Mouse (Mus musculus): Measurements from ENCODE around the gene Gm9999. TPM values are rescaled to one million over a fixed set of nuclear protein-coding genes. Genes with fewer than 3 reads are reported as not detected.
"Not testable (repeated sequence)": the region's sequence is repeated elsewhere in the genome, so short reads cannot be mapped to it uniquely, and the experiment has no call there.

Gm9999 gene
- polyA plus RNA-seq, 1 experiment from 2014 or later = not detected

DNA sequence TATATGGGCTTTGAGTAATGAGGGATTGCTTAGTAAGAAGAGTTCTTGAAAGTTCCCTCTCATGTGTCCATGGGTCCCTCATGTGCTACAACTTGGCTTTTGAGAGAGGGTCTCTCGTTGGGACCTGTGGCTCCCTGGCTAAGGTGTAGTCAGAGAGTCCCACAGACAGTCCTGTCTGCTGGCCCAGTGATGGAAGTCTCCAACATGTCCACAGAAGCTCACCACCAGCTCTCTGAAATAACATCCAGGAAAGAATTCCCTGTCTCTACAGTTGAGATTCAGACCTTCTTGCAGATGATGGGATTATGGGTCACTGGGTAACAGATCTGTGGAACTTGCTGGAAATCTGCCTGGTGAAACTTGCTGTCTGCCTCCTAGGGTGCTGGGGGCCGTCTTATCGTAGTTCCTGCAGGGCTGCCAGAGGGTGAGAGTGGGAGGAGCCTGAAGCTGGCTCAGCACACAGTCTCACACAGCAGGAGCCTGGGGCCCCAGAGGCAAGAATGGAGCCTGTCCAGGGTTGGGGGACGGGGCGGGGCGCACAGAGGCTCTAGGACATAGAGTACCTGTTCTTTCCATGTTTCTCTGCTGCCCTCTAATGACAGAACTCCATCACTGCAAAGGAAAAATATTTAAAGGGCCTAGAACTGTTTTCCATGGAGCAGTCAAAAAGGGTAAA is 32.1 kb downstream of the Gm9999 start:
- Histone ChIP-seq H3K36me3 (no peaks in the 10 kb centered on the region), H3K27ac (peak overlapping the region; percentile 93), H3K9ac (peak overlapping the region; percentile 53), H3K4me3 (replicated peaks) (peak overlapping the region; percentile 10), H3K9me3 (replicated peaks) (no peaks in the 10 kb centered on the region), H3K4me1 (replicated peaks) (peaks cover 47% of the 10 kb centered on the region), H3K4me2 (peak overlapping the region; percentile 54), H3K27me3 (peaks cover 3% of the 10 kb centered on the region; the same call in 1 of the 2 replicates)
- DNase-seq = peak; percentile 94
- ATAC-seq (ENCODE audit: low read depth) = peak; percentile 100
- WGBS (ENCODE audit: insufficient replicate concordance) = 5% methylated on average over 6 of the region's 6 CpGs

DNA sequence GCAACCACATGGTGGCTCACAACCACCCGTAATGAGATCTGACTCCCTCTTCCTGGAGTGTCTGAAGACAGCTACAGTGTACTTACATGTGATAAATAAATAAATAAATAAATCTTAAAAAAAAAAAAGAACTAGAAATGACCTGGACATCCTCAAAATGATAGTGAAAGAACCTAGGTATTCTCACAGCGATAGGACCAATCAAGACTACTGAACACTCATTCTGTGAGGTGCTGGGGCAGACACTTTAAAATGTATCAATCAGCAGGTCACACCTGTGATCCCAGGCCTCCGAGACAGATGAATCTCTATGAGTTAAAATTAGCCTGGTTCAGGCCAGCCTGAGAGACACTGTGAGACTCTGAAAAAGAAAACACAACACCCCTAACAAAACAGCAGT is 33.2 kb downstream of the Gm9999 start:
- WGBS (ENCODE audit: insufficient replicate concordance) = 65% methylated on average over 3 of the region's 3 CpGs

DNA sequence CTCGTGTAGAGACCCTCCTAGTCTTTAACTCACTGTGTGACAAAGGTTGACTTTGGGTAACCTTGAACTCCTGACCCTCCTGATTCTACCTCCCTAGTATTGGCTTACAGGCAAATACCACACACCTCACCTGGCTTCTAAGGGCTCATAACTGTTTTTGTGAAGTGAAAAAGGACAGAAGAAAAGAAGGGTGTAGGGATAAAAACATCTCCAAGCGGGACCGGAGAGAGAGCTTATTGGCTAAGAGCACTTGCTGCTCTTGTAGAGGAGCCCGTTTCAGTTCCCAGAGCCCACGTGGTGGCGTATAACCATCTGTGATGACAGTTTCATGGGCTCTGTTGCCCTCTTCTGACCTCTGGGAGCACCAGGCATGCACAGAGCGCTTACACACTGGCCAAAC is 33.8 kb downstream of the Gm9999 start:
- 70% methylated on average over 7 of the region's 7 CpGs for WGBS (ENCODE audit: insufficient replicate concordance)
- H3K9me3 ChIP-seq (replicated peaks) = no peaks in the 10 kb centered on the region
- no peak overlapping the region for H3K27ac ChIP-seq
- peaks cover 52% of the 10 kb centered on the region for H3K4me1 ChIP-seq (replicated peaks)
- H3K36me3 ChIP-seq = no peaks in the 10 kb centered on the region
- DNase-seq (no peak), ATAC-seq (ENCODE audit: low read depth) (no peak)
- no peak overlapping the region for H3K4me2 ChIP-seq
- H3K27me3 ChIP-seq = peaks cover 4% of the 10 kb centered on the region; the same call in 1 of the 2 replicates
- no peak overlapping the region for H3K9ac ChIP-seq
- no peak overlapping the region for H3K4me3 ChIP-seq (replicated peaks)

More for the DNA sequence above, 33.2 kb downstream of the Gm9999 start:
- H3K27me3 ChIP-seq = peaks cover 4% of the 10 kb centered on the region; the same call in 1 of the 2 replicates
- peaks cover 52% of the 10 kb centered on the region for H3K4me1 ChIP-seq (replicated peaks)
- no peaks in the 10 kb centered on the region for H3K9me3 ChIP-seq (replicated peaks)
- H3K4me2 ChIP-seq = no peak overlapping the region
- DNase-seq (no peak), ATAC-seq (ENCODE audit: low read depth) (no peak)
- no peak overlapping the region for H3K9ac ChIP-seq
- H3K4me3 ChIP-seq (replicated peaks) = no peak overlapping the region
- H3K36me3 ChIP-seq = no peaks in the 10 kb centered on the region
- H3K27ac ChIP-seq = no peak overlapping the region

DNA sequence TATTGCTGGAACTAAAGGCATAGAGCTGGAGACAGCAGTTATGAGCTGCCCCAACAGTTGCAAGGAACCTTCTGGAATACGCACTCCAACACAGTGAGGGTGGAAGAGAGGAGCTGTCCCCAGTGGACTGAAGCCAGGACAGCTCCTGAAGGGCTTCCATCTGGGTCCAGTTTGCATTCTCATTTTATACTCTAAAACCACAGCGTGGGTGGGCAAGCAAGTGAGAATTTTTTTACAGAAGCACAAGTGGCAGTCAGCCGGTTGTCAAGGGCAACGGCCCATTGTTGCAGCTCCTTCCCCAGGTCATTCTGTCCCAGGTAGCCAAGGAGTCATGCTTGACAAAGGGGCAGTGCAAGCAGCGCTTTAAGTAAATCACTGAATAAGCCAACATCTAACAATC is 36.3 kb downstream of the Gm9999 start:
- H3K36me3 ChIP-seq = no peaks in the 10 kb centered on the region
- ATAC-seq (ENCODE audit: low read depth) = no peak
- no peak overlapping the region for H3K4me3 ChIP-seq (replicated peaks)
- no peak overlapping the region for H3K9ac ChIP-seq
- 70% methylated on average over 5 of the region's 5 CpGs for WGBS (ENCODE audit: insufficient replicate concordance)
- no peaks in the 10 kb centered on the region for H3K9me3 ChIP-seq (replicated peaks)
- H3K27me3 ChIP-seq = peaks cover 11% of the 10 kb centered on the region; the same call in 1 of the 2 replicates
- peaks cover 27% of the 10 kb centered on the region for H3K4me1 ChIP-seq (replicated peaks)
- DNase-seq = no peak
- H3K27ac ChIP-seq = no peak overlapping the region
- H3K4me2 ChIP-seq = no peak overlapping the region

DNA sequence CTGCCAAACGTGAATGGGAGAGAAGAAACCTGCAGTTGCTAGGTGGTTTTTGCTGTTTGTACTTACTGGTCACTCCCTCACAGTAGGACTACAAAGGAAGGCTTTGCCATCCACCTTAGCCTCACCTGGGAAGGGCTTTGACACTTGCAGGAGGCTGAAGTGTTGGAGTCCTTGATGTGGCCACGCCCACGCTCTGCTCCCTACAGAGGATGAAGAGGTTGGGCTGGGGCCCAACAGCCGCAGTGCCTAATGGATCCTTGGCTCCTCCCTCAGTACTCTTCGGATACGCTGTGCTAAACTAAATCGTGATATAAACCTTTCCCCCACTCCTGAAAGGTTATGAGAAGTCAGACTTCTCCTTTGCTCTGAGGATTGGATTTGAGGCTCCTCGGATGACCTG is 37.6 kb downstream of the Gm9999 start:
- Histone ChIP-seq H3K4me3 (replicated peaks) (no peak overlapping the region), H3K27me3 (peaks cover 12% of the 10 kb centered on the region; the same call in 1 of the 2 replicates), H3K9ac (no peak overlapping the region), H3K36me3 (no peaks in the 10 kb centered on the region), H3K27ac (no peak overlapping the region), H3K4me2 (no peak overlapping the region), H3K4me1 (replicated peaks) (peaks cover 14% of the 10 kb centered on the region), H3K9me3 (replicated peaks) (no peaks in the 10 kb centered on the region)
- WGBS (ENCODE audit: insufficient replicate concordance) = 23% methylated on average over 8 of the region's 8 CpGs
- DNase-seq (no peak), ATAC-seq (ENCODE audit: low read depth) (no peak)

DNA sequence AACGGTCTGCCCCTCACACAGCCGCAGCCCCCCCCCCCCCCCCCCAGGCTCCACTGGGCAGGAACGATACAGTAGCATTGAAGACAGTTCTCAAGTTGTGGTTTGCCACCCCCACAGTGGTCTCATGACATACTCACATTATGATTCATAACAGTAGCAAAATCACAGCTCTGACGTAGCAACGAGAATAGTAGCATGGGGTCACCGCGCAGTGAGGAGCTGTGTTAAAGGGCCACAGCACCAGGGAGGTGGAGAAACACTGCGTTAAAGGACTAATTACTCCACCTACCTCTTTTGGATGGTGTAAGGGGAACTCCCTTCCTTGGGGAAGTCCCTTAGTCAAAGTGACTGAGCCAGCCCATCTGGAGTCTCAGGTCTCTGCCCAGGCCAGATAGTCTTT is 39.1 kb downstream of the Gm9999 start:
- no peak overlapping the region for H3K4me3 ChIP-seq (replicated peaks)
- no peak overlapping the region for H3K9ac ChIP-seq
- no peak for DNase-seq
- no peaks in the 10 kb centered on the region for H3K36me3 ChIP-seq
- ATAC-seq (ENCODE audit: low read depth) = no peak
- 39% methylated on average over 8 of the region's 8 CpGs for WGBS (ENCODE audit: insufficient replicate concordance)
- H3K9me3 ChIP-seq (replicated peaks) = no peaks in the 10 kb centered on the region
- no peak overlapping the region for H3K4me2 ChIP-seq
- H3K27me3 ChIP-seq = peaks cover 12% of the 10 kb centered on the region; the same call in 1 of the 2 replicates
- H3K4me1 ChIP-seq (replicated peaks) = peaks cover 5% of the 10 kb centered on the region; the same call in 1 of the 2 replicates
- H3K27ac ChIP-seq = no peak overlapping the region

DNA sequence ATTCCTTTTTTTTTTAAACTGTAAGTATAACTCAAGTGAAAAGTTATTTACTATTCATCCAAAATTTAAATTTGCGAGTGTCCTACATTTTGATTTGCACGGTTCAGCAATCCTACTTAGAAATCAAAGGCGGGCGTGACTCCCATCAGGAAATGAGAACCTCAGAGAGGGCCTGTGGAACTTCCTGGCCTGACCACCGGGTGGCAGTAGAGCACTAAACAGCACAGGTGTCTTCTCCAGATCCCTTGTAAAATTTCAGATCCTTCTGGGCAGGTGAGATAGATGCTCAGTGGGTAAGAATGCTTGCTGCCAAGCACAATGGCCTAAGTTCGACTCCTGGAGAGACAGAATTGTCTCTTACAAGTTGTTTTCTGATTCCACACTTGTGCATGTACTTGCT is 40.1 kb downstream of the Gm9999 start:
- peak; percentile 57 for DNase-seq
- no peak for ATAC-seq (ENCODE audit: low read depth)
- Histone ChIP-seq H3K27me3 (peaks cover 12% of the 10 kb centered on the region; the same call in 1 of the 2 replicates), H3K4me3 (replicated peaks) (no peak overlapping the region), H3K36me3 (no peaks in the 10 kb centered on the region), H3K4me1 (replicated peaks) (peaks cover 5% of the 10 kb centered on the region; the same call in 1 of the 2 replicates), H3K9ac (no peak overlapping the region), H3K27ac (no peak overlapping the region), H3K4me2 (no peak overlapping the region), H3K9me3 (replicated peaks) (no peaks in the 10 kb centered on the region)
- 4% methylated on average over 6 of the region's 6 CpGs for whole genome bisulfite sequencing (ENCODE audit: insufficient replicate concordance)

DNA sequence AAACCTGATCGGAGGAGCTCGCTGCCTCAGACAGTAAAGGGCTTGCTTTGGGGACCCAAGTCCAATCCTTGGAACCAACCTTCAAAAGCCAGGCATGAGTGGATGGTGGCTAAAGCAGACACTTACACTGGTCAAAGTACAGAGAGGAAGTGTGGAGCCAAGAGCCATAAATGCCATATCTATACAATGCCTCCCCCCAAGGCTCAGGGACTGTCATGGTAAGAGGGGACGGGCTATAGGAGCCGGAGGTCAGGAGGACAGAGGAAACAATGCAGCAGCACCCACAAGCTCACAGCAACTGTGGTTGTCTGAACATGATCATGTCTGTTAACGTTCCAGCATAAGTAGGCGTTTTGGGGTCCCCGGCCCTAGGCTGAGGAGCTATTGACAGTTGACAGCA is 41.1 kb downstream of the Gm9999 start:
- DNase-seq = no peak
- 82% methylated on average over 7 of the region's 7 CpGs for WGBS (ENCODE audit: insufficient replicate concordance)
- no peak for ATAC-seq (ENCODE audit: low read depth)

DNA sequence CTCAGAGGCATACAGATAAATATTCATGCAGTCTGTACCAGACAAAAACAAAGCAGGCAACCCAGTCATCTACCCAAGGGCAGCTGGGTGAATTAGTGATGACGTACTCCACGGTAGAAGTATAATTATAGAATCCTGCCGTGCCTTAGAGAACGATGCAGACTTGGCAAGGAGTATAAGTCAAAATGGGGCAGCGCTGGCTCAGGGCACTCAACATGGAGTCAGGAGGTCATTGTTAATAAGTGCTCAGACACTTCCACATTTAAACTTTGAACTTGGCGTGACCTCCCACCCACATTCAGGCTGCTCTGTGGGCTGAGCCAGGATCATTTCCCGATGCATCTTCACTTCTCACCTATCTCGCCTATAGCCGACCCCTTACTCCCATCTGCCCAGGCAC is 42.0 kb downstream of the Gm9999 start:
- H3K9me3 ChIP-seq (replicated peaks) = no peaks in the 10 kb centered on the region
- H3K4me2 ChIP-seq = no peak overlapping the region
- DNase-seq (no peak), ATAC-seq (ENCODE audit: low read depth) (no peak)
- H3K27ac ChIP-seq = no peak overlapping the region
- no peaks in the 10 kb centered on the region for H3K36me3 ChIP-seq
- WGBS (ENCODE audit: insufficient replicate concordance) = 66% methylated on average over 9 of the region's 9 CpGs
- no peak overlapping the region for H3K4me3 ChIP-seq (replicated peaks)
- peaks cover 5% of the 10 kb centered on the region; the same call in 1 of the 2 replicates for H3K4me1 ChIP-seq (replicated peaks)
- no peak overlapping the region for H3K9ac ChIP-seq
- H3K27me3 ChIP-seq = peaks cover 10% of the 10 kb centered on the region; the same call in 1 of the 2 replicates

More for the DNA sequence above, 41.1 kb downstream of the Gm9999 start:
- H3K27ac ChIP-seq = no peak overlapping the region
- no peaks in the 10 kb centered on the region for H3K36me3 ChIP-seq
- peaks cover 5% of the 10 kb centered on the region; the same call in 1 of the 2 replicates for H3K4me1 ChIP-seq (replicated peaks)
- H3K9ac ChIP-seq = no peak overlapping the region
- H3K4me3 ChIP-seq (replicated peaks) = no peak overlapping the region
- H3K9me3 ChIP-seq (replicated peaks) = no peaks in the 10 kb centered on the region
- peaks cover 12% of the 10 kb centered on the region; the same call in 1 of the 2 replicates for H3K27me3 ChIP-seq
- no peak overlapping the region for H3K4me2 ChIP-seq

DNA sequence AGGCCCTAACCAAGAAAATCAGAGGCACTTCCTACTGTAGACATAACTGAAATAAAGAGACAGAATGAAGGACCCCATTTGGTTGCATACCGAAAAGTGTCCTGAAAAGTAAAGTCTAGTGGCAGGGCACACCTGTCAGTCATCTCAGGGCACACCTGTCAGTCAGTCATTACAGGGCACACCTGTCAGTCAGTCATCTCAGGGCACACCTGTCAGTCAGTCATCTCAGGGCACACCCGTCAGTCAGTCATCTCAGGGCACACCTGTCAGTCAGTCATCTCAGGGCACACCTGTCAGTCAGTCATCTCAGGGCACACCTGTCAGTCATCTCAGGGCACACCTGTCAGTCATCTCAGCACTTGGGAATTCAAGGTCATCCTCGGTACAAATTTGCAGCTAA is 43.5 kb downstream of the Gm9999 start:
- not testable (repeated sequence) for DNase-seq; H3K27ac ChIP-seq; H3K9me3 ChIP-seq (replicated peaks); H3K4me3 ChIP-seq (replicated peaks); H3K4me1 ChIP-seq (replicated peaks); H3K9ac ChIP-seq; ATAC-seq (ENCODE audit: low read depth); H3K36me3 ChIP-seq; H3K4me2 ChIP-seq; H3K27me3 ChIP-seq
- WGBS (ENCODE audit: insufficient replicate concordance) = 65% methylated on average over 3 of the region's 3 CpGs

DNA sequence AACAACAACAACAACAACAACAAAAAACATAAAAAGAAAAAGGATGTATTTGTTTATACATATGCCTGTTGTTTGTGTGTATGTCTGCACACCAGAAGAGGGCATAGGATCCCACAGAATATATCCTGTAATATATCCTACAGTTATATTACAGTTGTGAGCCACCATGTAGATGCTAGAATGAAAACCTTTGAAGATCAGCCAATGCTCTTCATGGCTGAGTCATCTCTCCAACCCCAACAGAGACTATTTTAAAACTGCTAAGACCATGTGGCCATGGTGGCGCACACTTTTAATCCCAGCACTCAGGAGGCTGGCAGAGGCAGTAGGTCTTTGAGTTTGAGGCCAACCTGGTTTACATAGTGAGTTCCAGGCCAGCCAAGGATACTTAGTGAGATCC is 44.1 kb downstream of the Gm9999 start:
- no peaks in the 10 kb centered on the region for H3K4me1 ChIP-seq (replicated peaks)
- no peak overlapping the region for H3K27ac ChIP-seq
- DNase-seq = no peak
- peaks cover 7% of the 10 kb centered on the region; the same call in 1 of the 2 replicates for H3K27me3 ChIP-seq
- H3K9ac ChIP-seq = no peak overlapping the region
- ATAC-seq (ENCODE audit: low read depth) = no peak
- no peaks in the 10 kb centered on the region for H3K9me3 ChIP-seq (replicated peaks)
- no peak overlapping the region for H3K4me3 ChIP-seq (replicated peaks)
- 68% methylated on average over 1 of the region's 1 CpGs for WGBS (ENCODE audit: insufficient replicate concordance)
- H3K36me3 ChIP-seq = no peaks in the 10 kb centered on the region
- no peak overlapping the region for H3K4me2 ChIP-seq
